Comparison of ENCODE assay signal across 18 mouse cellular contexts in genomic region chr15:88855896-88856417, GRCm38 (mm10). TPM values are rescaled to one million over a fixed set of nuclear protein-coding genes. Genes with fewer than 3 reads are reported as not detected.
DNase-seq lines count a peak whose midpoint lies in the region; ATAC-seq and TF ChIP-seq lines count a peak whose summit lies in the region.
"Had no signal": no experiment of that assay in that cellular context is flagged by ENCODE, and none has a peak within 500 bp of the region (broad histone marks: within the 10 kb centered on the region; RNA-seq: fewer than 3 reads in every experiment).

No protein-coding gene starts in this region.

- no peaks in the 10 kb centered on the region for H3K36me3 ChIP-seq in hindbrain, embryonic 10.5 days
- H3K36me3 ChIP-seq in hindbrain, embryonic 11.5 days (ENCODE audit: control insufficient read depth, insufficient read depth, low read length), result no peaks in the 10 kb centered on the region
- no peaks in the 10 kb centered on the region for H3K36me3 ChIP-seq in stomach, postnatal 0 days (ENCODE audit: control insufficient read depth, insufficient read depth, low read length)
- H3K36me3 ChIP-seq: embryonic facial prominence, embryonic 10.5 days; G1E; hindbrain, embryonic 15.5 days; lung, embryonic 15.5 days; neural tube, embryonic 15.5 days had no signal

- intact Hi-C loops in gastrocnemius, adult 2 months (cut with DNase I), result no loop called here
- intact Hi-C loops in gastrocnemius, postnatal 36 days (cut with DNase I), result no loop called here

- TF ChIP-seq POLR2A in lung, adult 2 months (IDR thresholded peaks at IDR 0.05; ENCODE audit: borderline replicate concordance, extremely low read depth, low read depth, low read length), result no peak

- no peak overlapping the region for H3K9ac ChIP-seq in hindbrain, embryonic 11.5 days (ENCODE audit: low read depth, low read length)
- H3K9ac ChIP-seq in stomach, postnatal 0 days (ENCODE audit: low read length), result no peak overlapping the region
- H3K9ac ChIP-seq: hindbrain, embryonic 15.5 days; lung, embryonic 15.5 days; neural tube, embryonic 15.5 days had no signal

- peak overlapping the region; percentile 84 for H3K27ac ChIP-seq in gastrocnemius, adult 2 months
- H3K27ac ChIP-seq in hindbrain, embryonic 10.5 days, result peak overlapping the region; percentile 70
- no peak overlapping the region for H3K27ac ChIP-seq in hindbrain, embryonic 11.5 days (ENCODE audit: low read depth, low read length)
- peak overlapping the region; percentile 65; the same call in 1 of the 2 replicates for H3K27ac ChIP-seq in stomach, postnatal 0 days (replicated peaks)
- H3K27ac ChIP-seq: hindbrain, embryonic 15.5 days; neural tube, embryonic 15.5 days had no signal

- peak; percentile 38 for DNase-seq in gastrocnemius, adult 2 months
- no peak for DNase-seq in gastrocnemius, postnatal 36 days
- no peak for DNase-seq in hindbrain, embryonic 10.5 days (ENCODE audit: low spot score)
- no peak for DNase-seq in hindbrain, embryonic 11.5 days (ENCODE audit: low spot score)
- peak; percentile 35 for DNase-seq in lung, postnatal 36 days
- no peak for DNase-seq in lung, adult 2 months
- no peak for DNase-seq in stomach, postnatal 0 days (ENCODE audit: low spot score)
- DNase-seq in layer of hippocampus, postnatal 36 days, result no peak
- DNase-seq: adrenal gland, adult 2 months; B cell, adult 2 months; gastrocnemius, postnatal 10 days had no signal

- no peak overlapping the region for H3K4me3 ChIP-seq in gastrocnemius, adult 2 months
- H3K4me3 ChIP-seq in hindbrain, embryonic 10.5 days, result no peak overlapping the region
- no peak overlapping the region for H3K4me3 ChIP-seq in hindbrain, embryonic 11.5 days (ENCODE audit: low read depth, low read length)
- no peak overlapping the region for H3K4me3 ChIP-seq in lung, adult 2 months (replicated peaks; ENCODE audit: extremely low read depth, low read depth, low read length)
- H3K4me3 ChIP-seq in stomach, postnatal 0 days (ENCODE audit: low read depth, low read length), result no peak overlapping the region
- H3K4me3 ChIP-seq: embryonic facial prominence, embryonic 10.5 days; erythroblast, embryonic 14.5 days; hindbrain, embryonic 15.5 days; lung, embryonic 15.5 days; neural tube, embryonic 15.5 days had no signal

- H3K4me1 ChIP-seq in hindbrain, embryonic 10.5 days (replicated peaks), result peaks cover 44% of the 10 kb centered on the region
- H3K4me1 ChIP-seq in hindbrain, embryonic 11.5 days (replicated peaks; ENCODE audit: control insufficient read depth, insufficient read depth, low read length), result no peaks in the 10 kb centered on the region
- H3K4me1 ChIP-seq in lung, adult 2 months (ENCODE audit: control insufficient read depth, insufficient read depth, low read length), result peaks cover 21% of the 10 kb centered on the region
- H3K4me1 ChIP-seq in stomach, postnatal 0 days (replicated peaks; ENCODE audit: control insufficient read depth, insufficient read depth), result peaks cover 9% of the 10 kb centered on the region

- no peak for TF ChIP-seq CTCF in gastrocnemius, adult 2 months (IDR thresholded peaks at IDR 0.05)
- no peak for TF ChIP-seq CTCF in lung, adult 2 months (IDR thresholded peaks at IDR 0.05; ENCODE audit: insufficient read depth, low read length)
- TF ChIP-seq CTCF in stomach, postnatal 0 days (IDR thresholded peaks at IDR 0.05; ENCODE audit: low read depth), result no peak

- H3K9me3 ChIP-seq in hindbrain, embryonic 10.5 days, result no peaks in the 10 kb centered on the region
- no peaks in the 10 kb centered on the region for H3K9me3 ChIP-seq in hindbrain, embryonic 11.5 days (ENCODE audit: control insufficient read depth, low read length)
- H3K9me3 ChIP-seq in stomach, postnatal 0 days (ENCODE audit: control insufficient read depth, low read length), result no peaks in the 10 kb centered on the region
- H3K9me3 ChIP-seq: embryonic facial prominence, embryonic 10.5 days; G1E; hindbrain, embryonic 15.5 days; lung, embryonic 15.5 days; neural tube, embryonic 15.5 days had no signal

- 76% methylated on average over 6 of the region's 6 CpGs for WGBS in hindbrain, embryonic 10.5 days
- 79% methylated on average over 6 of the region's 6 CpGs for WGBS in hindbrain, embryonic 11.5 days
- 72% methylated on average over 6 of the region's 6 CpGs for WGBS in lung, adult 2 months
- WGBS in stomach, postnatal 0 days, result 63% methylated on average over 6 of the region's 6 CpGs

- TF ChIP-seq EP300 in stomach, postnatal 0 days (optimal IDR thresholded peaks at IDR 0.05), result no peak

- ATAC-seq in hindbrain, embryonic 11.5 days (ENCODE audit: low FRiP score), result no peak
- ATAC-seq in stomach, postnatal 0 days (ENCODE audit: low FRiP score, low TSS enrichment), result no peak
- ATAC-seq: intestine, postnatal 0 days had no signal

- peaks cover 3% of the 10 kb centered on the region; the same call in 1 of the 2 replicates for H3K27me3 ChIP-seq in hindbrain, embryonic 10.5 days (ENCODE audit: insufficient read depth, poor library complexity, severe bottlenecking)
- H3K27me3 ChIP-seq in hindbrain, embryonic 11.5 days (ENCODE audit: control insufficient read depth, insufficient read depth, low read length), result no peaks in the 10 kb centered on the region
- no peaks in the 10 kb centered on the region for H3K27me3 ChIP-seq in stomach, postnatal 0 days (ENCODE audit: control insufficient read depth, insufficient read depth, low read length)
- H3K27me3 ChIP-seq: hindbrain, embryonic 15.5 days; lung, embryonic 15.5 days; neural tube, embryonic 15.5 days had no signal

- no peak overlapping the region for H3K4me2 ChIP-seq in hindbrain, embryonic 11.5 days (replicated peaks; ENCODE audit: low read depth, low read length)
- H3K4me2 ChIP-seq in stomach, postnatal 0 days (replicated peaks; ENCODE audit: low read depth), result no peak overlapping the region
- H3K4me2 ChIP-seq: hindbrain, embryonic 15.5 days; lung, embryonic 15.5 days; neural tube, embryonic 15.5 days had no signal

RNA-seq across cellular contexts. Expression of gene Pim3, which starts 6.0 kb away (rescaled TPM):
- total RNA-seq in gastrocnemius, adult 2 months (2021), result 10 to 100 TPM; 34.4 to 46.6 TPM
- total RNA-seq in gastrocnemius, postnatal 36 days (2021), result 10 to 100 TPM; 22.1 to 32.2 TPM
- polyA plus RNA-seq in hindbrain, embryonic 10.5 days (2016; fragmentation: Nextera tagmentation; extraction: Ambion mirVana), result 41.3 and 48.3 TPM in 2 replicates
- 31.6 and 35.6 TPM in 2 replicates for polyA plus RNA-seq in hindbrain, embryonic 11.5 days (2014; fragmentation: Nextera tagmentation; extraction: Ambion mirVana)
- 55.0 and 97.1 TPM in 2 replicates for polyA plus RNA-seq in lung, adult 2 months (2012; rRNA removed)
- 63.6 and 69.4 TPM in 2 replicates for polyA plus RNA-seq in stomach, postnatal 0 days (2015; fragmentation: Nextera tagmentation; extraction: Ambion mirVana)
- 10 to 100 TPM; 36.7 to 37.1 TPM for total RNA-seq in layer of hippocampus, postnatal 36 days (2021)

RNA-seq across cellular contexts. Expression of gene Creld2, which starts 36.5 kb away (rescaled TPM):
- 10 to 100 TPM in 1 of 2 experiments, 1 to 10 TPM in 1; 8.1 to 11.6 TPM for total RNA-seq in gastrocnemius, adult 2 months (2021)
- 1 to 10 TPM; 6.6 to 8.9 TPM for total RNA-seq in gastrocnemius, postnatal 36 days (2021)
- 88.5 and 106 TPM in 2 replicates for polyA plus RNA-seq in hindbrain, embryonic 10.5 days (2016; fragmentation: Nextera tagmentation; extraction: Ambion mirVana)
- 85.3 and 89.5 TPM in 2 replicates for polyA plus RNA-seq in hindbrain, embryonic 11.5 days (2014; fragmentation: Nextera tagmentation; extraction: Ambion mirVana)
- polyA plus RNA-seq in lung, adult 2 months (2012; rRNA removed), result 34.1 and 37.5 TPM in 2 replicates
- 89.3 and 93.2 TPM in 2 replicates for polyA plus RNA-seq in stomach, postnatal 0 days (2015; fragmentation: Nextera tagmentation; extraction: Ambion mirVana)
- 10 to 100 TPM; 29.3 to 41.6 TPM for total RNA-seq in layer of hippocampus, postnatal 36 days (2021)

RNA-seq across cellular contexts. Expression of gene Alg12, which starts 36.8 kb away (rescaled TPM):
- total RNA-seq in gastrocnemius, adult 2 months (2021), result 1 to 10 TPM; 3.9 to 6.6 TPM
- total RNA-seq in gastrocnemius, postnatal 36 days (2021), result 1 to 10 TPM; 3.6 to 3.7 TPM
- polyA plus RNA-seq in hindbrain, embryonic 10.5 days (2016; fragmentation: Nextera tagmentation; extraction: Ambion mirVana), result 11.7 and 12.2 TPM in 2 replicates
- polyA plus RNA-seq in hindbrain, embryonic 11.5 days (2014; fragmentation: Nextera tagmentation; extraction: Ambion mirVana), result 10.6 and 11.5 TPM in 2 replicates
- 16.4 and 16.7 TPM in 2 replicates for polyA plus RNA-seq in lung, adult 2 months (2012; rRNA removed)
- polyA plus RNA-seq in stomach, postnatal 0 days (2015; fragmentation: Nextera tagmentation; extraction: Ambion mirVana), result 8.2 and 9.3 TPM in 2 replicates
- 10 to 100 TPM; 13.0 to 16.3 TPM for total RNA-seq in layer of hippocampus, postnatal 36 days (2021)

Comparison
In these comparisons a context has a peak if more than half of its experiments do, and no peak if none do; other contexts are left out.
1. DNase-seq: peak in gastrocnemius, adult 2 months (single experiment) and lung, postnatal 36 days (single experiment); none in gastrocnemius, postnatal 36 days (0 of 2), hindbrain, embryonic 10.5 days (single experiment), hindbrain, embryonic 11.5 days (single experiment), lung, adult 2 months (single experiment), stomach, postnatal 0 days (single experiment) and layer of hippocampus, postnatal 36 days (0 of 2).